Mouse (Mus musculus) CH12.LX (cell line): ENCODE results near the gene Cacna1c. TPM values are rescaled to one million over a fixed set of nuclear protein-coding genes. Genes with fewer than 3 reads are reported as not detected.

ENCODE experiments used
- DNase-seq: peaks from one replicate; pipeline ENCODE4 v3.0.0-alpha.2; 2013; ENCODE audit errors: extremely low read depth
- H3K27ac ChIP-seq: 2 replicates; pipeline ENCODE4 v1.5.1; 2012; ENCODE audit warnings: low read depth, mild to moderate bottlenecking, control low read depth, moderate library complexity; ENCODE audit not compliant: insufficient read depth
- H3K27me3 ChIP-seq: replicated peaks from 2 replicates; pipeline ENCODE3; 2012; ENCODE audit warnings: inconsistent platforms
- H3K36me3 ChIP-seq, 2 experiments: replicated peaks in 1 of 2; 2 replicates each; pipeline versions ENCODE3 to v1.6.1; 2012; ENCODE audit warnings: inconsistent platforms in 1 of 2, low read length in 1 of 2, mild to moderate bottlenecking in 1 of 2, mixed read lengths in 1 of 2, moderate library complexity in 1 of 2; ENCODE audit not compliant: control insufficient read depth in 1 of 2, insufficient read depth in 1 of 2
- H3K4me1 ChIP-seq, 2 experiments: 2 replicates each; pipeline ENCODE4 v1.6.1; 2012; ENCODE audit warnings: inconsistent platforms in 1 of 2, moderate library complexity in 1 of 2; ENCODE audit not compliant: insufficient read depth in 2 of 2, control insufficient read depth in 1 of 2
- H3K4me2 ChIP-seq: 2 replicates; pipeline ENCODE4 v1.6.1; 2012; ENCODE audit warnings: low read depth, mild to moderate bottlenecking, control low read depth; ENCODE audit not compliant: poor library complexity, insufficient read depth, severe bottlenecking
- H3K4me3 ChIP-seq, 3 experiments: fragments of 150-350 bp in 1 of 3; sonication (generic) in 1 of 3; replicated peaks in 1 of 3; 2 replicates each; pipeline versions ENCODE3 to v1.5.1; 2011 to 2012; ENCODE audit warnings: low read depth in 2 of 3, low read length in 2 of 3, mild to moderate bottlenecking in 2 of 3, moderate library complexity in 2 of 3, control low read depth in 1 of 3, improper control_type of control experiment in 1 of 3, inconsistent platforms in 1 of 3, mixed read lengths in 1 of 3; ENCODE audit not compliant: poor library complexity in 1 of 3
- H3K79me2 ChIP-seq: replicated peaks from 2 replicates; pipeline ENCODE4 v1.6.1; 2012; ENCODE audit warnings: mild to moderate bottlenecking, moderate library complexity; ENCODE audit not compliant: control insufficient read depth, poor library complexity, insufficient read depth, severe bottlenecking; ENCODE audit errors: extremely low read depth
- H3K9ac ChIP-seq: 2 replicates; pipeline ENCODE4 v1.6.1; 2012; ENCODE audit warnings: low read depth, mild to moderate bottlenecking, control low read depth, moderate library complexity; ENCODE audit not compliant: insufficient read depth
- H3K9me3 ChIP-seq: replicated peaks from 2 replicates; pipeline ENCODE3; 2012; ENCODE audit warnings: low read length, inconsistent platforms, mixed read lengths
- BHLHE40 ChIP-seq: IDR thresholded peaks from 2 replicates; pipeline ENCODE4 v1.6.1; 2011; ENCODE audit warnings: mild to moderate bottlenecking, low read depth, low read length, improper control_type of control experiment
- CHD1 ChIP-seq: IDR thresholded peaks from 2 replicates; pipeline ENCODE4 v1.6.1; 2012; ENCODE audit warnings: low read depth, low read length, improper control_type of control experiment, inconsistent platforms
- E2F4 ChIP-seq: IDR thresholded peaks from 2 replicates; pipeline ENCODE4 v1.6.1; 2011; ENCODE audit warnings: low read depth, low read length, improper control_type of control experiment; ENCODE audit not compliant: insufficient replicate concordance
- ELF1 ChIP-seq: IDR thresholded peaks from 2 replicates; pipeline ENCODE4 v1.6.1; 2014; ENCODE audit warnings: low read depth, mild to moderate bottlenecking, inconsistent platforms, low read length, improper control_type of control experiment
- EP300 ChIP-seq: IDR thresholded peaks from 2 replicates; pipeline ENCODE4 v1.6.1; 2011; ENCODE audit warnings: low read length, improper control_type of control experiment
- ETS1 ChIP-seq: conservative IDR thresholded peaks from 2 replicates; pipeline ENCODE4 v1.6.1; 2012; ENCODE audit warnings: low read depth, mild to moderate bottlenecking, inconsistent platforms, low read length, improper control_type of control experiment, moderate library complexity
- JUN ChIP-seq: IDR thresholded peaks from 2 replicates; pipeline ENCODE4 v1.6.1; 2011; ENCODE audit warnings: low read depth, mild to moderate bottlenecking, low read length, improper control_type of control experiment, moderate library complexity; ENCODE audit not compliant: insufficient read depth
- MAX ChIP-seq: IDR thresholded peaks from 2 replicates; pipeline ENCODE4 v1.6.1; 2011; ENCODE audit warnings: low read length, improper control_type of control experiment
- MAZ ChIP-seq: IDR thresholded peaks from 2 replicates; pipeline ENCODE4 v1.6.1; 2012; ENCODE audit warnings: low read depth, mild to moderate bottlenecking, inconsistent platforms, low read length, improper control_type of control experiment, moderate library complexity
- MEF2A ChIP-seq: IDR thresholded peaks from 2 replicates; pipeline ENCODE4 v1.6.1; 2014; ENCODE audit warnings: low read depth, mild to moderate bottlenecking, inconsistent platforms, low read length, improper control_type of control experiment, borderline replicate concordance
- MXI1 ChIP-seq: IDR thresholded peaks from 2 replicates; pipeline ENCODE4 v1.6.1; 2011; ENCODE audit warnings: mild to moderate bottlenecking, low read depth, low read length, improper control_type of control experiment
- PAX5 ChIP-seq: IDR thresholded peaks from 2 replicates; pipeline ENCODE4 v1.6.1; 2012; ENCODE audit warnings: low read length, inconsistent platforms, mixed read lengths
- POLR2A ChIP-seq: IDR thresholded peaks from 2 replicates; pipeline ENCODE4 v1.6.1; 2011; ENCODE audit warnings: low read depth, mild to moderate bottlenecking, improper control_type of control experiment, low read length
- POLR2AphosphoS2 ChIP-seq: IDR thresholded peaks from 2 replicates; pipeline ENCODE4 v1.6.1; 2011; ENCODE audit warnings: low read depth, low read length, improper control_type of control experiment
- RAD21 ChIP-seq: IDR thresholded peaks from 2 replicates; pipeline ENCODE4 v1.6.1; 2011; ENCODE audit warnings: low read depth, mild to moderate bottlenecking, low read length, improper control_type of control experiment, moderate library complexity
- SIN3A ChIP-seq: IDR thresholded peaks from 2 replicates; pipeline ENCODE4 v1.6.1; 2012; ENCODE audit warnings: low read length, improper control_type of control experiment, inconsistent platforms
- SMC3 ChIP-seq: IDR thresholded peaks from 2 replicates; pipeline ENCODE4 v1.6.1; 2011; ENCODE audit warnings: low read depth, low read length, improper control_type of control experiment
- TBP ChIP-seq: conservative IDR thresholded peaks from 2 replicates; pipeline ENCODE4 v1.6.1; 2011; ENCODE audit warnings: low read depth, low read length, improper control_type of control experiment
- TCF12 ChIP-seq: IDR thresholded peaks from 2 replicates; pipeline ENCODE4 v1.6.1; 2014; ENCODE audit warnings: low read depth, mild to moderate bottlenecking, inconsistent platforms, low read length, improper control_type of control experiment
- UBTF ChIP-seq: IDR thresholded peaks from 2 replicates; pipeline ENCODE4 v1.6.1; 2012; ENCODE audit warnings: low read depth, mild to moderate bottlenecking, inconsistent platforms, low read length, improper control_type of control experiment, moderate library complexity
- USF1 ChIP-seq: IDR thresholded peaks from 2 replicates; pipeline ENCODE4 v1.6.1; 2014; ENCODE audit warnings: low read depth, mild to moderate bottlenecking, inconsistent platforms, low read length, improper control_type of control experiment
- USF2 ChIP-seq: conservative IDR thresholded peaks from 2 replicates; pipeline ENCODE4 v1.6.1; 2011; ENCODE audit warnings: low read depth, low read length, improper control_type of control experiment
- ZC3H11A ChIP-seq: IDR thresholded peaks from 2 replicates; pipeline ENCODE4 v1.6.1; 2012; ENCODE audit warnings: low read depth, mild to moderate bottlenecking, inconsistent platforms, low read length, improper control_type of control experiment
- ZMIZ1 ChIP-seq: IDR thresholded peaks from 2 replicates; pipeline ENCODE4 v1.6.1; 2012; ENCODE audit warnings: low read depth, mild to moderate bottlenecking, inconsistent platforms, low read length, improper control_type of control experiment
- ZNF384 ChIP-seq: IDR thresholded peaks from 2 replicates; pipeline ENCODE4 v1.6.1; 2012; ENCODE audit warnings: low read depth, low read length, improper control_type of control experiment, inconsistent platforms
- dilution Hi-C: fragments of 300-500 bp; cut with MboI; formaldehyde crosslinking; loops from 2 replicates; pipeline ENCODE4 v1.14.3; 2020; ENCODE audit warnings: low sequenced_read_pairs; ENCODE audit not compliant: extremely low pct_unique_long_range_greater_than_20kb, extremely low pct_ligation_motif_present
- in situ Hi-C: fragments of 300-500 bp; cut with MboI; formaldehyde crosslinking; loops from 3 replicates; pipeline ENCODE4 v1.14.3; 2019; ENCODE audit warnings: low sequenced_read_pairs, low pct_ligation_motif_present, low pct_unique_long_range_greater_than_20kb, mixed read lengths
- polyA plus RNA-seq: library from polyadenylated mRNA; unstranded; fragments of >175 nt; gene quantifications from 2 replicates; pipeline ENCODE4 v1.2.1, GENCODE M21; 2012; ENCODE audit warnings: low read depth; ENCODE audit not compliant: insufficient read length
- total RNA-seq, 2 experiments: library from RNA; depleted of rRNA; stranded (reverse); fragments of 300-350 nt in 1 of 2; fragments of >200 nt in 1 of 2; gene quantifications; 2 replicates each; pipeline ENCODE4 v1.2.3; 2012 to 2014

The Cacna1c gene
- total and polyA plus RNA-seq, 3 experiments = 0.04 TPM; not detected in 2

DNA sequence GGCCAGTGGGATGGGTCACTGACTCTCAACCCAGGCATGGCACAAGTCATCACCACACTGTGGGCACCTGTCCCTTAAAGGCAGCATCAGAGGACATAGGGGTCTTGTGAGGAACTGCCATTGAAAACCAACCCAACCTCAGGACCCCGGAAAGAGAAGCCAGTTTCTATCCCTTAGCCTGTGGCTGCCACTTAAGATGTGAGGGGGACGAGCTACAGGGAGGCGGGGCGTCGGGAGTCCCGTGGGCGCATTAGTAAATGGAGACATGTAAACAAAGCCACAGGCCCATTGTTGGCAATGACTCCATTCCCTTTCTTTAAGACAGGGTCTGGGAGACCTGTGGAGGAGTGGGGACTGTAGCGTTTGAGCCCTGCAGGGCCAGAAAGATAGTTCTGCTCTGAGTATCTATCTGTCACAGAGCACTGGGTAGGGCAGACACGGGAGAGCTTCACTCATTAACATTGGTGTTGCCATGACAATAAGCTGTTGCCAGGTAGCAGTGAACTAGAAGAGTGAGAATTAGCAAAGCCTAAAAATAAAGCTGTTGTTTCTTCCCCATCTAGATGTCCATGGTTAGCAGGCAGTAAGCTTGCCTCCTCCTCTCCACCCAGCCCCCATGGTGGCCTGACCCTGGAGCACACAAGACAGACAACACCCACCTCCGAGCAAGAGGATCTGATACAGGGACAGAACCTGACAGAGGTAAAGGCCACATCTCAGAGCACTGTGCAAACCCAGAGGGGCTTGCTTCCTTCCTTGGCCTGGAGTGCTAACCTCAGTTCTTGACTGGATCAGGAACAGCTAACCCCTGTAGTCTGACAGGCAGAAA is 218.6 kb downstream of the Cacna1c start:
- Histone ChIP-seq H3K36me3 (no peaks in the 10 kb centered on the region), H3K4me2 (no peak overlapping the region), H3K4me1 (no peaks in the 10 kb centered on the region), H3K27ac (no peak overlapping the region), H3K79me2 (no peaks in the 10 kb centered on the region), H3K27me3 (peaks cover 83% of the 10 kb centered on the region), H3K9me3 (no peaks in the 10 kb centered on the region), H3K9ac (no peak overlapping the region), H3K4me3 (no peak overlapping the region)
- in situ Hi-C loops (no loop called here), dilution Hi-C loops (no loop called here)
- TF ChIP-seq MAX (no peak), CHD1 (no peak), ELF1 (no peak), ZC3H11A (no peak), MAZ (no peak), TBP (no peak), BHLHE40 (no peak), E2F4 (no peak), EP300 (no peak), ZNF384 (no peak)
- DNase-seq = no peak

DNA sequence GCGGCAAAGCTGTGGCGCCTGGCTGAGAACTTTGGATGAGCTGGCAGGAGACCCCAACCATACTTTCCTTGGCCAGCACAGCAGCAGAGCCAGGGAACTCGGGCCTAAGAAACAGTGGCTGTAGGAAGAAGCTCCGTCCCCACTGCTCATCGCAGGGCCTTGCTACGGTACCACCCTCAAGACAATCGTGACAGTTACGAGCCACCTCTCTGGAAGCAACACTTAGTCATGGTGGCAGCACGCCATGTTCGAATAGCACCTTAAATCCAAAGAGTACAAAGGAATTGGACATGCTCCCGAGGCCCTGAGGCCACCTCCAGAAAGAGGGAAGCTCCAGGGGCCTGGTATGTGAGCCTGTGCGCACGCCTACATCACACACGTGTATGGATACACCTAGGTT is 219.6 kb downstream of the Cacna1c start:
- TF ChIP-seq TBP (no peak), TCF12 (no peak), USF1 (no peak), MEF2A (no peak), SMC3 (no peak), BHLHE40 (no peak), JUN (no peak), USF2 (no peak), ZNF384 (no peak), MAX (no peak), UBTF (no peak), POLR2A (no peak), ETS1 (no peak), POLR2AphosphoS2 (no peak), ELF1 (no peak), MXI1 (no peak), RAD21 (no peak), PAX5 (no peak), SIN3A (no peak), ZMIZ1 (no peak)
- Histone ChIP-seq H3K27ac (no peak overlapping the region), H3K9me3 (no peaks in the 10 kb centered on the region), H3K9ac (no peak overlapping the region), H3K4me3 (no peak overlapping the region), H3K4me1 (no peaks in the 10 kb centered on the region), H3K4me2 (no peak overlapping the region), H3K27me3 (peaks cover 83% of the 10 kb centered on the region), H3K79me2 (no peaks in the 10 kb centered on the region), H3K36me3 (no peaks in the 10 kb centered on the region)
- dilution Hi-C loops = no loop called here
- in situ Hi-C loops = no loop called here
- DNase-seq = no peak
